Mouse (Mus musculus): ENCODE measurements at regions not wholly inside any gene's neighbourhood (a gene's known extent, or its start where the extent isn't known, plus 50 kb on each side); places are given as distances from the start of the nearest gene placed in this dataset.
A peak's percentile ranks its signal among the peaks of the same experiment; 100 is the strongest.
"Not testable (repeated sequence)": the region's sequence is repeated elsewhere in the genome, so short reads cannot be mapped to it uniquely, and the experiment has no call there.

DNA sequence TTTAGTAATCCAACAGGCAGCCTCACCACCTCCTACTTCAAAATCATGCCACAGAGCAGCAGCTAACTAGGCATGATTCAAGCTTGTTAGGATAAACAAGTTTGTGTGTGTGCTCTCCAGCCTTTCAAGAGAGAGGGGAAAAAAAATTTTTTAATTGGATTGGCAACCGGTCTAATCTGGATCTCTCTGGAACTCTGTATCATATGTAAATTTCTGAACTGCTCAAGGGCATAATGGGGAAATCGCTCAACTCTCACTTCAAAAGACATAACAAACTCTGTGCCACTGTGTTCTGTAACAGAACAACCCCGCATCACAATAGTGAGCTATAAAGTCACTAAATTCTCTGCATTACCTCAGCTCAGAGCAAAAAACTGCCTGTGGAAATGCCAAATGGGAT is 147.9 kb upstream of the Krtap11-1 start:
- no peak overlapping the region for H3K27ac ChIP-seq (replicated peaks)
- no peaks in the 10 kb centered on the region for H3K27me3 ChIP-seq (ENCODE audit: low read depth, poor library complexity, severe bottlenecking)
- peaks cover 4% of the 10 kb centered on the region; the same call in 1 of the 2 replicates for H3K9me3 ChIP-seq (replicated peaks)
- H3K36me3 ChIP-seq, result no peaks in the 10 kb centered on the region
- DNase-seq (ENCODE audit: low spot score), result no peak
- H3K4me3 ChIP-seq, result no peak overlapping the region
- no peaks in the 10 kb centered on the region for H3K4me1 ChIP-seq
- WGBS, result 83% methylated on average over 3 of the region's 3 CpGs

GRCm38 (mm10) chr16:89715716-89716115 is 144.7 kb upstream of the Krtap11-1 start:
- WGBS, result 87% methylated on average over 8 of the region's 8 CpGs

GRCm38 (mm10) chr16:89704316-89704715 is 133.3 kb upstream of the Krtap11-1 start:
- Histone ChIP-seq H3K4me3 (no peak overlapping the region), H3K36me3 (no peaks in the 10 kb centered on the region), H3K27ac (replicated peaks) (no peak overlapping the region), H3K9me3 (replicated peaks) (peaks cover 2% of the 10 kb centered on the region; the same call in 1 of the 2 replicates), H3K27me3 (ENCODE audit: low read depth, poor library complexity, severe bottlenecking) (no peaks in the 10 kb centered on the region), H3K4me1 (peaks cover 18% of the 10 kb centered on the region)
- 92% methylated on average over 6 of the region's 6 CpGs for WGBS
- DNase-seq (ENCODE audit: low spot score), result no peak

More at GRCm38 (mm10) chr16:89715716-89716115, 144.7 kb upstream of the Krtap11-1 start:
- not testable (repeated sequence) for H3K27ac ChIP-seq (replicated peaks); H3K27me3 ChIP-seq (ENCODE audit: low read depth, poor library complexity, severe bottlenecking); H3K36me3 ChIP-seq; DNase-seq (ENCODE audit: low spot score); H3K4me1 ChIP-seq; H3K4me3 ChIP-seq
- H3K9me3 ChIP-seq (replicated peaks), result peaks cover 23% of the 10 kb centered on the region

DNA sequence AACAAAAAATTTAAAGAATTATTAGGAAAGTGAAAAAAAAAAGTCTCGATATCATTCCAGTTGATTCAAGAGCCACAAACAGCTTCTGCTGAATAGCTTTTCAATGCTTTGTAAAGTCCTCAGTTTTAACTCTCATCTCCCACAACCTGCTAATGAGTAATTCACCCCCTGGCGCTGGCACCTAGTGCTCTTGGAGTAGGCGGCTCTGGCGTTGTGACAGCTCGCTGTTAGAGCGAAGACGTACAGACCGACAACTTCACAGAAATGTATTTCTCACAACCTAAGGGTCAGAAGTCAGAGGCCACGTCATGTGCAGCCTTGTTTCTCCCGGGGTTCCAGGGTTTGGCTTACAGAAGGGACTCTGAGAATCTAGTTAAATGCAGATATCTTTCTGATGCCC is 132.2 kb upstream of the Krtap11-1 start:
- H3K27ac ChIP-seq (replicated peaks), result no peak overlapping the region
- no peaks in the 10 kb centered on the region for H3K36me3 ChIP-seq
- H3K4me1 ChIP-seq, result peaks cover 27% of the 10 kb centered on the region
- H3K4me3 ChIP-seq, result no peak overlapping the region
- WGBS, result 80% methylated on average over 10 of the region's 10 CpGs
- no peaks in the 10 kb centered on the region for H3K27me3 ChIP-seq (ENCODE audit: low read depth, poor library complexity, severe bottlenecking)
- DNase-seq (ENCODE audit: low spot score), result no peak
- no peaks in the 10 kb centered on the region for H3K9me3 ChIP-seq (replicated peaks)

DNA sequence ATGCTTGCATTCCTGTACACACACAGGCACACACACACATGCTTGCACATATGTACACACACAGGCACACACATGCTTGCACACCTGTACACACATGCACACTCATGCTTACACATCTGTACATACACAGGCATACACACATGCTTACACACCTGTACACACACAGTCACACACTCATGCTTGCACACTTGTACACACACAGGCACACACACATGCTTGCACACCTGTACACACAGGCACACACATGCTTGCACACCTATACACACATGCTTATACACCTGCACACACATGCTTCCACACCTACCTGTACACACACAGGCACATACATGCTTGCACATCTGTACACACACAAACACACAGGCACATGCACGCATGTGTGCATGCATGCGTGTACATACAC is 131.4 kb upstream of the Krtap11-1 start:
- WGBS, result 95% methylated on average over 2 of the region's 2 CpGs
- H3K4me3 ChIP-seq, result no peak overlapping the region
- no peak overlapping the region for H3K27ac ChIP-seq (replicated peaks)
- no peaks in the 10 kb centered on the region for H3K36me3 ChIP-seq
- no peaks in the 10 kb centered on the region for H3K27me3 ChIP-seq (ENCODE audit: low read depth, poor library complexity, severe bottlenecking)
- no peaks in the 10 kb centered on the region for H3K9me3 ChIP-seq (replicated peaks)
- H3K4me1 ChIP-seq, result peaks cover 27% of the 10 kb centered on the region
- DNase-seq (ENCODE audit: low spot score), result no peak

DNA sequence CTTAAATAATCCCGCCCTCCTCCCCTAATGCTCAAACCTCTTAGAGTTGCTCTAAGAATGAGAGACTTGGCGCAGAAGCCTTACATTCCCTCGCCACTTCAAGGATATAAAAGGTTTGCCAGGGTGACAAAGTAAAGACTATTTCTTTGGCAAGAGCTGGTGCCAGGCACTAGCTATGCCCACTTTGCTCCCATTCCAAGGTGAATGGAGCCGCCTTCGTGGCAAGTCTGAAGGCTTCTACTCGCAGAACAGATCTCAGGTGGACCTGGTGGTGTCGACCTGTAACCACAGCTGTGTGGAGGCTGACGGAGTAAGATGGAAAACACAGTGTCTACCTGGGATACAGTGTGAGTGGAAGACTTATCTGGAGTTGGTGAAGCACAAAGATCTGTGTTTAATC is 130.8 kb upstream of the Krtap11-1 start:
- Histone ChIP-seq H3K27ac (replicated peaks) (no peak overlapping the region), H3K4me1 (peaks cover 27% of the 10 kb centered on the region), H3K4me3 (no peak overlapping the region), H3K27me3 (ENCODE audit: low read depth, poor library complexity, severe bottlenecking) (no peaks in the 10 kb centered on the region), H3K36me3 (no peaks in the 10 kb centered on the region), H3K9me3 (replicated peaks) (no peaks in the 10 kb centered on the region)
- 89% methylated on average over 8 of the region's 8 CpGs for WGBS
- DNase-seq (ENCODE audit: low spot score), result no peak

- no peak overlapping the region for H3K4me3 ChIP-seq
- H3K36me3 ChIP-seq, result no peaks in the 10 kb centered on the region
- no peaks in the 10 kb centered on the region for H3K9me3 ChIP-seq (replicated peaks)
- H3K27ac ChIP-seq (replicated peaks), result peak overlapping the region; percentile 77
- peaks cover 27% of the 10 kb centered on the region for H3K4me1 ChIP-seq
- 1% methylated on average over 2 of the region's 2 CpGs for WGBS
- peak; percentile 68 for DNase-seq (ENCODE audit: low spot score)
- no peaks in the 10 kb centered on the region for H3K27me3 ChIP-seq (ENCODE audit: low read depth, poor library complexity, severe bottlenecking)
These were observed 128.7 kb upstream of the Krtap11-1 start for GRCm38 (mm10) chr16:89699710-89700109.

DNA sequence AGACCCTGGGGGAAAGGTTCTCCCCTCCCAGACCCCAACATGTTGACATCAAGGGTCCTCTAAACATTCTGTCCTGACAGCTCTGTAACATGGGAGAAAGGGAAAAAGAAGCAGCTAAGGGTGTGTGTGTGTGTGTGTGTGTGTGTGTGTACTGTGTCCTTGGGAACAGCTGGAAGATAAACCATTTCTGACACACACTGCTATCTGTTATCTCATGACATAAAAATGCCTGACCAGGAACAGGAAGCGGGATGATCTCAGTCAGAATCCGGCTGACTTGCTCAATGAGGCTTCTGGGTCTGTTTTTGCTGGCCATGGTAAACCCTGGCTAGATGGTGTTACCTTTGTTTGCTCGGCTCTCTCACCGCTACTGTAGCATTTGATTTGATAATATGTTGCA is 124.8 kb upstream of the Krtap11-1 start:
- Histone ChIP-seq H3K9me3 (replicated peaks) (no peaks in the 10 kb centered on the region), H3K27ac (replicated peaks) (no peak overlapping the region; the same call in 1 of the 2 replicates), H3K27me3 (ENCODE audit: low read depth, poor library complexity, severe bottlenecking) (no peaks in the 10 kb centered on the region), H3K4me1 (peaks cover 25% of the 10 kb centered on the region), H3K4me3 (no peak overlapping the region), H3K36me3 (no peaks in the 10 kb centered on the region)
- no peak for DNase-seq (ENCODE audit: low spot score)
- WGBS, result 83% methylated on average over 4 of the region's 4 CpGs

GRCm38 (mm10) chr16:89695406-89695805 is 124.4 kb upstream of the Krtap11-1 start:
- Histone ChIP-seq H3K4me3 (no peak overlapping the region), H3K27me3 (ENCODE audit: low read depth, poor library complexity, severe bottlenecking) (no peaks in the 10 kb centered on the region), H3K4me1 (peaks cover 20% of the 10 kb centered on the region), H3K27ac (replicated peaks) (no peak overlapping the region), H3K9me3 (replicated peaks) (no peaks in the 10 kb centered on the region), H3K36me3 (no peaks in the 10 kb centered on the region)
- 88% methylated on average over 7 of the region's 7 CpGs for WGBS
- DNase-seq (ENCODE audit: low spot score), result no peak

- WGBS, result 88% methylated on average over 10 of the region's 10 CpGs
- Histone ChIP-seq H3K27me3 (ENCODE audit: low read depth, poor library complexity, severe bottlenecking) (no peaks in the 10 kb centered on the region), H3K36me3 (no peaks in the 10 kb centered on the region), H3K9me3 (replicated peaks) (no peaks in the 10 kb centered on the region), H3K4me3 (no peak overlapping the region), H3K27ac (replicated peaks) (no peak overlapping the region), H3K4me1 (no peaks in the 10 kb centered on the region)
- no peak for DNase-seq (ENCODE audit: low spot score)
These were observed 122.3 kb upstream of the Krtap11-1 start for GRCm38 (mm10) chr16:89693321-89693720.

- Histone ChIP-seq H3K27me3 (ENCODE audit: low read depth, poor library complexity, severe bottlenecking) (no peaks in the 10 kb centered on the region), H3K9me3 (replicated peaks) (no peaks in the 10 kb centered on the region), H3K27ac (replicated peaks) (no peak overlapping the region), H3K4me1 (no peaks in the 10 kb centered on the region), H3K36me3 (no peaks in the 10 kb centered on the region), H3K4me3 (no peak overlapping the region)
- no peak for DNase-seq (ENCODE audit: low spot score)
- 96% methylated on average over 6 of the region's 6 CpGs for WGBS
These were observed 108.5 kb upstream of the Krtap11-1 start for GRCm38 (mm10) chr16:89679438-89679837.

DNA sequence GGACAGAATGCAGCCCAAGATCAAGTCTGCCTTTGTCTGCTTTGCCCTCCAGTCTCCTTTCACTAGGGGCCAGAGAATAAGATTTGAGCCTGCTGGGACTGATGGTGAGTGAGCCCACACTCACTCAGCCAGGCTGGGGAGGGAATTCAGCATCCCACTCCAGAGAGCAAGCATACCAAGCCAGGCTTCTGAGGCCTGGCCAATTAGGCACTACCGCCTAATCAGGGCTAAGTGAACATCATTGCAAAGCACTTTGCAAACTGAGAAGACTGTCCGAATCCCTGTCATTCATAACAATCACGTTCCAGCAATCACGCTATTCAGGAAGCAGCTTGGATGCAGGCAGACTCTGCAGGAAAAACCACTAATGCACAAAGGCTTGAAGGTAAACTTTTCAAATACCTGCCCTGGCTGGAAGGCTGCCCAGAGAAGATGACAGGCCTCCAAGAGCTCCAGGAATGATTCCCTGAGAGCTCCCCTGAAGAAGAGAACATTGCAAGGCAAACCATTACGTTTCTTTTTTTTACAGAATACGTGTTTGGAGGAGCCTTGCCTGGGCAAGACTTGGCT is 107.5 kb upstream of the Krtap11-1 start:
- H3K27me3 ChIP-seq (ENCODE audit: low read depth, poor library complexity, severe bottlenecking), result no peaks in the 10 kb centered on the region
- H3K4me1 ChIP-seq, result no peaks in the 10 kb centered on the region
- no peak overlapping the region for H3K4me3 ChIP-seq
- WGBS, result 81% methylated on average over 6 of the region's 6 CpGs
- no peak for DNase-seq (ENCODE audit: low spot score)
- no peaks in the 10 kb centered on the region for H3K36me3 ChIP-seq
- H3K27ac ChIP-seq (replicated peaks), result no peak overlapping the region
- H3K9me3 ChIP-seq (replicated peaks), result no peaks in the 10 kb centered on the region

DNA sequence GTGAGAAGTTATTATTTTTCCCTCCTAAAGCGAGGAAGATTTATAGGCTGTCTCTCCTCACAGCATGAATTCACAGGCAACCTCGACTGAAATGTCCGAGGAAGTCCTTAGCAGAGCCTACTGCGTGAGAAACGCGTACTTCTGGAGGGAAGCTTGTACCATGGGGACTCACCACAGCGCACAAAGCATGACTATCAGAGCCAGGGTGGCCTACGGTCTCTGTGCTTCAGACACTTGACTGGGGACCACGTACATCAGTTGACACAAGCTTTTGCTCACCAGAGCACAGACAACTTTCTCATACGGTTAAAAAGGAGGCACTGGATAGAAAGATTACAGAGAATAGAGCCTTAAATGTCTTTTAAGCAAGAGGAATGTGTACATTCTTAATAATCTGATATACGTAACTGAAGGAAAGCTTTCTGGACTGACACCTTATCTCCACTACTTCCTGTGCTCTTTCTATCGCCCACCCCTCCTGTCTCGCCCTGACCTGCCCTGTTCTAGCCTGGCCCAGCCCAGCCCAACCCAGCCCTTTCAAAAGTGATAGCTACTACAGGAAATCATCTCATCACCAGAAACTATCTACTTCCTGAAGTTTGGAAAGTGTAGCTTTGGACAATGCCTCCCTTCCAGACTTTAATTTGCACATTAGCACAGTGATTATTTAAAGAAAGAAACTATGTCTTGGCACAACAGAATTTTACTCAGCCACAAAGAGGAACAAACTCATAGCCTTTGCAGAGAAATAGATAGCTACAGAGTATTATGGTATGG is 104.2 kb upstream of the Krtap11-1 start:
- DNase-seq (ENCODE audit: low spot score), result no peak
- H3K4me1 ChIP-seq, result no peaks in the 10 kb centered on the region
- H3K27ac ChIP-seq (replicated peaks), result no peak overlapping the region
- no peaks in the 10 kb centered on the region for H3K9me3 ChIP-seq (replicated peaks)
- H3K27me3 ChIP-seq (ENCODE audit: low read depth, poor library complexity, severe bottlenecking), result no peaks in the 10 kb centered on the region
- 88% methylated on average over 13 of the region's 13 CpGs for WGBS
- no peaks in the 10 kb centered on the region for H3K36me3 ChIP-seq
- no peak overlapping the region for H3K4me3 ChIP-seq

Measured in midbrain, embryonic 10.5 days (tissue).